Mouse (Mus musculus) embryonic facial prominence, embryonic 15.5 days (tissue): Measurements from ENCODE around the gene Als2. TPM values are rescaled to one million over a fixed set of nuclear protein-coding genes. Genes with fewer than 3 reads are reported as not detected.

Experiments
- ATAC-seq: fragments of 200-750 bp; cut with Nextera tagmentation; 2 replicates; pipeline ENCODE4 v1.8.0; 2017; ENCODE audit warnings: low read depth, moderate TSS enrichment; ENCODE audit not compliant: insufficient number of reproducible peaks, low FRiP score, low TSS enrichment
- H3K27ac ChIP-seq: fragments of 300-500 bp; sonication (generic); replicated peaks from 2 replicates; pipeline ENCODE4 v1.5.1; 2015; ENCODE audit warnings: mild to moderate bottlenecking, inconsistent platforms
- H3K27me3 ChIP-seq: fragments of 300-500 bp; sonication (generic); 2 replicates; pipeline ENCODE4 v1.6.1; 2015; ENCODE audit warnings: inconsistent platforms
- H3K36me3 ChIP-seq: fragments of 300-500 bp; sonication (generic); 2 replicates; pipeline ENCODE4 v1.6.1; 2015; ENCODE audit warnings: mild to moderate bottlenecking, inconsistent platforms
- H3K4me1 ChIP-seq: fragments of 300-500 bp; sonication (generic); 2 replicates; pipeline ENCODE4 v1.6.1; 2015; ENCODE audit warnings: inconsistent platforms
- H3K4me2 ChIP-seq: fragments of 300-500 bp; sonication (generic); replicated peaks from 2 replicates; pipeline ENCODE4 v1.6.1; 2015; ENCODE audit warnings: mild to moderate bottlenecking, inconsistent platforms
- H3K4me3 ChIP-seq: fragments of 300-500 bp; sonication (generic); replicated peaks from 2 replicates; pipeline ENCODE4 v1.5.1; 2015; ENCODE audit warnings: mild to moderate bottlenecking, inconsistent platforms
- H3K9ac ChIP-seq: fragments of 300-500 bp; sonication (generic); 2 replicates; pipeline ENCODE4 v1.6.1; 2015; ENCODE audit warnings: inconsistent platforms
- H3K9me3 ChIP-seq: fragments of 300-500 bp; sonication (generic); replicated peaks from 2 replicates; pipeline ENCODE4 v1.6.1; 2016; ENCODE audit warnings: inconsistent platforms
- WGBS: fragments of 180-500 bp; shearing (Covaris S2); methylation state at CpG from one replicate; pipeline ENCODE4 v1.1.7; 2015; 5-methylcytosine and 5-hydroxymethylcytosine counted together
- polyA plus RNA-seq: library from polyadenylated mRNA; unstranded; fragments of >200 nt; fragmentation: Nextera tagmentation; extraction: Ambion mirVana; gene quantifications from 2 replicates; pipeline ENCODE4 v1.2.1, GENCODE M21; 2015

The Als2 gene
- polyA plus RNA-seq, 1 experiment from 2014 or later: 8.8 TPM

DNA sequence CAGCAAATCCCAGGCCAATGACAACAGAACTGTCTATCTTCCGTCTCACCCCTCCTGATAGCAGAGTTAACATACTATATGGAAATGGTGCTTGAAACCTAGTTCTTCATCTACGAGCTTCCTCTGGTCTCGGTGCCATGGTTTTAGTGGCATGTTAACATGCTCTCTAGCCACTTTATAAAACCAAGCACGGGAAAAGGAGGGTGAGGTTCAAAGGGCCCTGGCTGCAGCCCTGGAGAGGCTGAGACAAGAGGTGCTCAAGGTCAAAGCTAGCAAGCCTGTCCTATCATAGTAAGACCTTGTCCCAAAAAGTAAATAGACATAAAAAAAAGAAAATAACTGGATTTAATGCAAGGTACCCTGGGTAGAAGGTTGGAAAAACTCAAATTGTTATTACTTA is 25.4 kb downstream of the Als2 start:
- Histone ChIP-seq H3K36me3 (peaks cover 23% of the 10 kb centered on the region), H3K4me1 (no peaks in the 10 kb centered on the region), H3K9me3 (no peaks in the 10 kb centered on the region), H3K9ac (no peak overlapping the region), H3K4me3 (no peak overlapping the region), H3K27ac (no peak overlapping the region), H3K4me2 (no peak overlapping the region), H3K27me3 (no peaks in the 10 kb centered on the region)
- WGBS: 87% methylated on average over 4 of the region's 4 CpGs
- no peak for ATAC-seq

DNA sequence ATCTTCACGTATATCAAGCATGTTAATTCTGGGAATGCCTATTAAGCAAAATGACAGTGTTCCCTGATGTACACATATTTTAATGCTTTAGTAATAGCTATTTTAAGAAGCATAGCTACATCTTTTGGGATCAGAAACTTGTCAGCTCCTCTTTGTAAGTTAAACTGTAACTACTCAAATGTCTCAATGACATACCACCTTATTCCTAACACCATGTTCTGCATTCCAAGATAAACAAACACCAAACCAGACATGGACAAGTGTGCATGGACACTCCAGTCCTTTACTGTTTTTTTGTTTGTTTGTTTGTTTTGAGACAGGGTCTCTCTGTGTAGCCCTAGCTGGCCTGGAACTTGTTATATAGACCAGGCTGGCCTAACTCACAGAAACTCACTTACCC is 28.7 kb downstream of the Als2 start:
- no peak overlapping the region for H3K4me2 ChIP-seq
- no peak overlapping the region for H3K27ac ChIP-seq
- ATAC-seq: no peak
- H3K9me3 ChIP-seq: no peaks in the 10 kb centered on the region
- no peaks in the 10 kb centered on the region for H3K27me3 ChIP-seq
- H3K9ac ChIP-seq: no peak overlapping the region
- 86% methylated on average over 1 of the region's 1 CpGs for WGBS
- no peaks in the 10 kb centered on the region for H3K4me1 ChIP-seq
- peaks cover 14% of the 10 kb centered on the region for H3K36me3 ChIP-seq
- no peak overlapping the region for H3K4me3 ChIP-seq

DNA sequence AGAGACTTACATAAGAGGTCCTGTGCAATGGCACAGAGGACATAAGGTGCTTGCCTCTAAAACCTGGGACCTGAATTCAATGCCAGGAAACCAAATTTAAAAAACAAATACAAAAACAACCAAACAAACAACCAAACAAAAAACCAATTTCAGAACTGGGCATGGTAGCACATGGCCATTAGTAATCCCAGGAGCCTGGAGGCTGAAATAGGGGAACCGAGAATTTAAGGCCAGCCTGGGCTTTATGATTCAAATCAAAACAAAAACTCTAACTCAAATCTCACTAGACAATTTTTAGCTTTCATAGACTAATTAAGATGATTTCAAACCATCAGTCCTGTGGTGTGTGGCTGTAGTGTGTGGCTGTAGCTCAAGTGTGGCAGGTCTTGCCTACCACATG is 32.5 kb downstream of the Als2 start:
- no peak overlapping the region for H3K9ac ChIP-seq
- H3K36me3 ChIP-seq: peaks cover 14% of the 10 kb centered on the region; the same call in 1 of the 2 replicates
- ATAC-seq: no peak
- 73% methylated on average over 1 of the region's 1 CpGs for WGBS
- no peaks in the 10 kb centered on the region for H3K4me1 ChIP-seq
- H3K9me3 ChIP-seq: no peaks in the 10 kb centered on the region
- no peak overlapping the region for H3K4me3 ChIP-seq
- no peak overlapping the region for H3K4me2 ChIP-seq
- no peak overlapping the region for H3K27ac ChIP-seq
- no peaks in the 10 kb centered on the region for H3K27me3 ChIP-seq

- no peak for ATAC-seq
- H3K4me1 ChIP-seq: no peaks in the 10 kb centered on the region
- H3K4me2 ChIP-seq: no peak overlapping the region
- H3K9me3 ChIP-seq: no peaks in the 10 kb centered on the region
- H3K27ac ChIP-seq: no peak overlapping the region
- no peaks in the 10 kb centered on the region for H3K27me3 ChIP-seq
- peaks cover 14% of the 10 kb centered on the region; the same call in 1 of the 2 replicates for H3K36me3 ChIP-seq
- H3K9ac ChIP-seq: no peak overlapping the region
- no peak overlapping the region for H3K4me3 ChIP-seq
- 92% methylated on average over 10 of the region's 10 CpGs for WGBS
These were observed 34.7 kb downstream of the Als2 start for GRCm38 (mm10) chr1:59202367-59202766.

DNA sequence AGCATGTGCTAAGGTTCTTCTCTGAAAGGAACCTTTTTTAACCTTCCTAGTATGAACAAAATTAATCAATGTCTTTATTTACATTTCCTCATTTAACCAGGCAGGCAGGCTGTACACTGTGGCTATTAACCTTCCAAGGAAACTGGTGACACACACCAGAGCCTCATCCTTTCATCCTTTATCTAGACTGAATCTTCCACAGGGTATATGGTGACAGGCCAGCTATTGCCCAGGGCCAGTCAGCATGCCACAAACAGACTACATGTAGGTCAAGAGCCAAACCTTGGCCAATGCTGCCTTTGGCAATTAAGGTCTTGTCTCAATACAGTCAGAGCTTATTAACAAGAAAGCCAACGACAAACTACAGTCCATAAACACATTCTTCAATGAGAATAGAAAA is 35.5 kb downstream of the Als2 start:
- no peak overlapping the region for H3K4me2 ChIP-seq
- no peaks in the 10 kb centered on the region for H3K27me3 ChIP-seq
- H3K4me1 ChIP-seq: no peaks in the 10 kb centered on the region
- no peak overlapping the region for H3K4me3 ChIP-seq
- no peak overlapping the region for H3K27ac ChIP-seq
- ATAC-seq: no peak
- H3K9ac ChIP-seq: no peak overlapping the region
- H3K36me3 ChIP-seq: peaks cover 14% of the 10 kb centered on the region; the same call in 1 of the 2 replicates
- H3K9me3 ChIP-seq: no peaks in the 10 kb centered on the region
- WGBS: 82% methylated on average over 1 of the region's 1 CpGs

DNA sequence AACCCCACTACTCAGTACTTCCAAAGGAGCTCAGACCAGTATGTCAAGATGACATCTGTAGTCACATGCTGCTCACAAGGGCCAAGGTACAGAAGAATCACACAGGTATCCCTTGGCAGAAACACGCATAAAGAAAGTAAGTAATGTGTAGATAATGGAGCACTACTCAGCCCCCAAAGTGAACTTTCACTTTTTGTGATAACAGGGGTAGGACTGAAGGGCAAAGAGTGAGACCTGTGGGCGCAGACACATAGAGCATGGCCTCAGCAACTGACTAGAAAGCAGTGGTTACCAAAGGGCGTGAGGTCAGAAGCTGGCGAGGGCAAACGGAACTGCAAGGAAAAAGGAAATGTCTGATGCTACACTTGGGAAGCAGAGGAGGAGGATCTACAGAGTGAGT is 36.1 kb downstream of the Als2 start:
- no peak for ATAC-seq
- H3K9me3 ChIP-seq: no peaks in the 10 kb centered on the region
- WGBS: 84% methylated on average over 5 of the region's 5 CpGs
- H3K36me3 ChIP-seq: peaks cover 14% of the 10 kb centered on the region; the same call in 1 of the 2 replicates
- no peak overlapping the region for H3K9ac ChIP-seq
- no peaks in the 10 kb centered on the region for H3K4me1 ChIP-seq
- H3K27me3 ChIP-seq: no peaks in the 10 kb centered on the region
- no peak overlapping the region for H3K4me3 ChIP-seq
- no peak overlapping the region for H3K27ac ChIP-seq
- H3K4me2 ChIP-seq: no peak overlapping the region

DNA sequence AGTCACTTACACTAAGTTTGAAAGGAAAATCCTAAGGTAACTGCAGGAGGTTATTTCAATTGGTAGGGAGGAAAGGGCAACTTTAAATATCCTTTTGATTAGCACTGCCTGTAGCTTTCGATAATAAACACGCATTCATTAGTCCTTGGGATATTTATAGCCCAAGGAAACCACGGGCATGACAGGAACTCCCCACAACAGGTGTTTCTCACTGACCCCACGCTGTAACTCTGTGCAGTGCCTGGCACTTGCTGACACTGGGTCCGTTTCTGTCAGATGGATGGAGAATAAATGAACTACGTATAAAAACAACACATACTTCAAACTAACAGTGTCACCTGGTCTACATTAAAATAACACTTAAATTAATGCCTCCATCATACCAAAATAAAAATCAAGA is 42.1 kb downstream of the Als2 start:
- H3K36me3 ChIP-seq: peaks cover 22% of the 10 kb centered on the region; the same call in 1 of the 2 replicates
- WGBS: 56% methylated on average over 6 of the region's 6 CpGs

GRCm38 (mm10) chr1:59187786-59188185 is 49.2 kb downstream of the Als2 start:
- 80% methylated on average over 5 of the region's 5 CpGs for WGBS
- H3K27ac ChIP-seq: no peak overlapping the region
- H3K4me1 ChIP-seq: no peaks in the 10 kb centered on the region
- no peak overlapping the region for H3K4me3 ChIP-seq
- no peak overlapping the region for H3K9ac ChIP-seq
- no peak for ATAC-seq
- H3K27me3 ChIP-seq: no peaks in the 10 kb centered on the region
- peaks cover 23% of the 10 kb centered on the region for H3K36me3 ChIP-seq
- no peaks in the 10 kb centered on the region for H3K9me3 ChIP-seq
- H3K4me2 ChIP-seq: no peak overlapping the region

More for the DNA sequence above, 42.1 kb downstream of the Als2 start:
- H3K9me3 ChIP-seq: no peaks in the 10 kb centered on the region
- no peak overlapping the region for H3K4me3 ChIP-seq
- H3K9ac ChIP-seq: no peak overlapping the region
- no peak for ATAC-seq
- no peak overlapping the region for H3K27ac ChIP-seq
- no peak overlapping the region for H3K4me2 ChIP-seq
- H3K4me1 ChIP-seq: no peaks in the 10 kb centered on the region
- no peaks in the 10 kb centered on the region for H3K27me3 ChIP-seq

- no peak overlapping the region for H3K9ac ChIP-seq
- no peaks in the 10 kb centered on the region for H3K9me3 ChIP-seq
- H3K36me3 ChIP-seq: peaks cover 24% of the 10 kb centered on the region
- 84% methylated on average over 10 of the region's 10 CpGs for WGBS
- ATAC-seq: no peak
- H3K4me1 ChIP-seq: no peaks in the 10 kb centered on the region
- H3K4me3 ChIP-seq: no peak overlapping the region
- no peak overlapping the region for H3K27ac ChIP-seq
- no peak overlapping the region for H3K4me2 ChIP-seq
- no peaks in the 10 kb centered on the region for H3K27me3 ChIP-seq
These were observed 50.7 kb downstream of the Als2 start for GRCm38 (mm10) chr1:59186317-59186716.

DNA sequence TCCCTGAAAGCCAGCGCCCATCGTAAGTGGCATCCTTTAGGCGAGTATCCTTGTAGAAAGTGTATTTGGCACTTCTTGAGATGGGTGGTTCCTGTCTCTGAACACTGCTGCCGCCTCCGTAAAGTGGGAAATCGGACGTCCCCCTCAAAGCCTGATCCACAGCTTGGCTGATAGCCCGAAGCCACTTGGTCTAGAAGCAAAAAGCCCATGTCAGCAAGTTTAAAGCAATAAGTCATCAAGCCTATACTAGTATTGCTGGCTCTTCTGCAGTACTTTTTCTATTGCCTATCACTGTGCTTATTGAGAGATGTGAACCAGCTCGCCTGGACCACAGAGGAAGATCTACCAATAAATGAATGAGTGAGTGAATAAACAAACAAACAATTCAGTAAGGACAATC is 51.6 kb downstream of the Als2 start:
- Histone ChIP-seq H3K4me1 (no peaks in the 10 kb centered on the region), H3K9ac (no peak overlapping the region), H3K4me2 (no peak overlapping the region), H3K27me3 (no peaks in the 10 kb centered on the region), H3K9me3 (no peaks in the 10 kb centered on the region), H3K27ac (no peak overlapping the region), H3K4me3 (no peak overlapping the region), H3K36me3 (peaks cover 24% of the 10 kb centered on the region)
- no peak for ATAC-seq
- 86% methylated on average over 9 of the region's 9 CpGs for WGBS

DNA sequence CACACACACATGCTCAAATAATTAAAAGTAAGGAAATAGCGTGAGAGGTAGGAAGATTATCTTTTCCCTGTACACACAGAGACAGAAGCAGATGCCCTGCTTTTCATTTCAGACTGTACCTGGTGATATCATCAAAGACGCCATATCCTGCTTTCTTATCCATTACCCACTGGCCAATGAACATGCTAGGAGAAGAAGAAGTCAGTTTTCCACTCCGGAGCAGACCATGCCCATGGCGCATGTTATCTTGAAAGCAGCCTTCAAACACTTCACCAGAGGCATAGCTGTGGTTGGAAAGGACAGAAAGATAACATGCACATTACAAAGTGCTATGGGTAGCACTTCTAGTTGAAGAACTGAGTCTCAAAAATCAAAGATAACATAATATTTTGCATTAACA is 54.0 kb downstream of the Als2 start:
- no peak overlapping the region for H3K4me3 ChIP-seq
- ATAC-seq: no peak
- WGBS: 95% methylated on average over 4 of the region's 4 CpGs
- H3K9ac ChIP-seq: no peak overlapping the region
- no peak overlapping the region for H3K27ac ChIP-seq
- no peaks in the 10 kb centered on the region for H3K27me3 ChIP-seq
- no peak overlapping the region for H3K4me2 ChIP-seq
- H3K4me1 ChIP-seq: no peaks in the 10 kb centered on the region
- H3K36me3 ChIP-seq: peaks cover 42% of the 10 kb centered on the region
- no peaks in the 10 kb centered on the region for H3K9me3 ChIP-seq

- no peak overlapping the region for H3K4me2 ChIP-seq
- no peak for ATAC-seq
- H3K36me3 ChIP-seq: peaks cover 47% of the 10 kb centered on the region
- no peak overlapping the region for H3K27ac ChIP-seq
- 87% methylated on average over 2 of the region's 2 CpGs for WGBS
- no peak overlapping the region for H3K4me3 ChIP-seq
- H3K9ac ChIP-seq: no peak overlapping the region
- no peaks in the 10 kb centered on the region for H3K4me1 ChIP-seq
- no peaks in the 10 kb centered on the region for H3K9me3 ChIP-seq
- H3K27me3 ChIP-seq: no peaks in the 10 kb centered on the region
These were observed 54.7 kb downstream of the Als2 start for GRCm38 (mm10) chr1:59182373-59182772.
